In genomic region chr17:25427441-25427840, GRCm38 (mm10) we compare ENCODE assay signal across 8 mouse cellular contexts. TPM values are rescaled to one million over a fixed set of nuclear protein-coding genes. Genes with fewer than 3 reads are reported as not detected.
A peak's percentile ranks its signal among the peaks of the same experiment; 100 is the strongest.
DNase-seq lines count a peak whose midpoint lies in the region; ATAC-seq and TF ChIP-seq lines count a peak whose summit lies in the region.

No protein-coding gene starts in this region.

- TF ChIP-seq CTCF in hindbrain, postnatal 0 days (IDR thresholded peaks at IDR 0.05; ENCODE audit: low read depth) = no peak

- H3K4me1 ChIP-seq in heart, embryonic 11.5 days (ENCODE audit: control insufficient read depth, insufficient read depth, low read length) = peaks cover 74% of the 10 kb centered on the region
- H3K4me1 ChIP-seq in hindbrain, postnatal 0 days (ENCODE audit: insufficient read depth, low read length) = peaks cover 28% of the 10 kb centered on the region

- no peak overlapping the region for H3K4me3 ChIP-seq in heart, embryonic 11.5 days (ENCODE audit: low read depth, low read length)
- H3K4me3 ChIP-seq in hindbrain, postnatal 0 days (ENCODE audit: low read length) = no peak overlapping the region

- peak overlapping the region; percentile 22; the same call in 1 of the 2 replicates for H3K4me2 ChIP-seq in heart, embryonic 11.5 days
- no peak overlapping the region for H3K4me2 ChIP-seq in hindbrain, postnatal 0 days (ENCODE audit: low read depth, low read length)

- no peak for DNase-seq in heart, adult 8-10 months (ENCODE audit: low spot score)
- DNase-seq in urinary bladder, postnatal 14 days (ENCODE audit: low spot score) = peak; percentile 30
- no peak for DNase-seq in urinary bladder, postnatal 25 days (ENCODE audit: low spot score)
- peak; percentile 70 for DNase-seq in hindbrain, postnatal 0 days (ENCODE audit: low spot score)
- DNase-seq in ovary, adult 18-20 months (ENCODE audit: low spot score) = peak; percentile 87
- DNase-seq in layer of hippocampus, adult 9-10 months (ENCODE audit: low spot score) = no peak
- no peak for DNase-seq in urinary bladder, postnatal 10 days (ENCODE audit: low spot score)

- peak overlapping the region; percentile 29; the same call in 1 of the 2 replicates for H3K27ac ChIP-seq in heart, embryonic 11.5 days (ENCODE audit: low read depth, low read length)
- H3K27ac ChIP-seq in hindbrain, postnatal 0 days = no peak overlapping the region

- peak; percentile 22; the same call in 1 of the 2 replicates for ATAC-seq in heart, embryonic 11.5 days (replicated peaks; ENCODE audit: insufficient number of reproducible peaks, low FRiP score, low TSS enrichment)
- ATAC-seq in hindbrain, postnatal 0 days = peak; percentile 58

- H3K36me3 ChIP-seq in heart, embryonic 11.5 days (ENCODE audit: control insufficient read depth, insufficient read depth, low read length) = peaks cover 4% of the 10 kb centered on the region
- no peaks in the 10 kb centered on the region for H3K36me3 ChIP-seq in hindbrain, postnatal 0 days (ENCODE audit: insufficient read depth, low read length)

- no peaks in the 10 kb centered on the region for H3K9me3 ChIP-seq in heart, embryonic 11.5 days (replicated peaks; ENCODE audit: control insufficient read depth, low read length)
- H3K9me3 ChIP-seq in hindbrain, postnatal 0 days (ENCODE audit: low read length) = no peaks in the 10 kb centered on the region

- WGBS in heart, embryonic 11.5 days (ENCODE audit: insufficient replicate concordance) = 21% methylated on average over 10 of the region's 10 CpGs
- WGBS in hindbrain, postnatal 0 days = 24% methylated on average over 10 of the region's 10 CpGs

- H3K9ac ChIP-seq in heart, embryonic 11.5 days (ENCODE audit: low read depth, low read length) = no peak overlapping the region
- no peak overlapping the region for H3K9ac ChIP-seq in hindbrain, postnatal 0 days (replicated peaks; ENCODE audit: low read length)

- H3K27me3 ChIP-seq in heart, embryonic 11.5 days (ENCODE audit: control insufficient read depth, insufficient read depth, low read length) = peaks cover 3% of the 10 kb centered on the region; the same call in 1 of the 2 replicates
- H3K27me3 ChIP-seq in hindbrain, postnatal 0 days (ENCODE audit: insufficient read depth, low read length) = no peaks in the 10 kb centered on the region

RNA-seq across cellular contexts. Expression of gene Cacna1h, which starts 6.1 kb away (rescaled TPM):
- 10.3 and 10.6 TPM in 2 replicates for polyA plus RNA-seq in heart, embryonic 11.5 days (2014; fragmentation: Nextera tagmentation; extraction: Ambion mirVana)
- total RNA-seq in heart, adult 8-10 months (2022) = 1 to 10 TPM; 3.9 to 9.7 (median 7.7) TPM
- 82.1 and 111 TPM in 2 replicates for total RNA-seq in hindbrain, postnatal 0 days (2014; rRNA removed)
- 4.8 and 5.7 TPM in 2 replicates for polyA plus RNA-seq in hindbrain, postnatal 0 days (2015; fragmentation: Nextera tagmentation; extraction: Ambion mirVana)

RNA-seq across cellular contexts. Expression of gene Tekt4, which starts 27.0 kb away (rescaled TPM):
- 0.97 and 1.2 TPM in 2 replicates for polyA plus RNA-seq in heart, embryonic 11.5 days (2014; fragmentation: Nextera tagmentation; extraction: Ambion mirVana)
- under 1 TPM in 3 of 4 experiments, not detected in 1; 0.28 to 0.46 (median 0.33) TPM for total RNA-seq in heart, adult 8-10 months (2022)
- 5.7 and 7.4 TPM in 2 replicates for total RNA-seq in hindbrain, postnatal 0 days (2014; rRNA removed)
- 2.3 and 3.2 TPM in 2 replicates for polyA plus RNA-seq in hindbrain, postnatal 0 days (2015; fragmentation: Nextera tagmentation; extraction: Ambion mirVana)

RNA-seq across cellular contexts. Expression of gene Tpsg1, which starts 58.4 kb away (rescaled TPM):
- 0.69 and 1.6 TPM in 2 replicates for polyA plus RNA-seq in heart, embryonic 11.5 days (2014; fragmentation: Nextera tagmentation; extraction: Ambion mirVana)
- not detected for total RNA-seq in heart, adult 8-10 months (2022)
- 0.21 TPM in 1 of 2 replicates, not detected in the other for total RNA-seq in hindbrain, postnatal 0 days (2014; rRNA removed)
- polyA plus RNA-seq in hindbrain, postnatal 0 days (2015; fragmentation: Nextera tagmentation; extraction: Ambion mirVana) = 0.65 and 1.5 TPM in 2 replicates

Comparison
In these comparisons a context has a peak if more than half of its experiments do, and no peak if none do; other contexts are left out.
1. DNase-seq: peak in urinary bladder, postnatal 14 days (single experiment), hindbrain, postnatal 0 days (single experiment) and ovary, adult 18-20 months (single experiment); none in heart, adult 8-10 months (single experiment), urinary bladder, postnatal 25 days (single experiment), layer of hippocampus, adult 9-10 months (single experiment) and urinary bladder, postnatal 10 days (single experiment).